Mouse (Mus musculus) monocyte, adult 5-6 weeks (primary cell): ENCODE results near the gene Mcam. TPM values are rescaled to one million over a fixed set of nuclear protein-coding genes. Genes with fewer than 3 reads are reported as not detected.
"Not testable (repeated sequence)": the region's sequence is repeated elsewhere in the genome, so short reads cannot be mapped to it uniquely, and the experiment has no call there.

ENCODE experiments used
- ATAC-seq: fragments of 153-309, 156-312 bp; replicated peaks from 2 replicates; pipeline ENCODE4 v1.8.0; 2017; ENCODE audit warnings: mild to moderate bottlenecking; ENCODE audit not compliant: low TSS enrichment, insufficient number of reproducible peaks, severe bottlenecking, poor library complexity, low FRiP score
- total RNA-seq: library from RNA; stranded (forward); fragments of 200-1000, 200-491, 200-594 nt; gene quantifications from 3 replicates; pipeline ENCODE4 v1.2.3, GENCODE M21; 2017

The Mcam gene
- total RNA-seq, 1 experiment from 2014 or later = 15.1 TPM

DNA sequence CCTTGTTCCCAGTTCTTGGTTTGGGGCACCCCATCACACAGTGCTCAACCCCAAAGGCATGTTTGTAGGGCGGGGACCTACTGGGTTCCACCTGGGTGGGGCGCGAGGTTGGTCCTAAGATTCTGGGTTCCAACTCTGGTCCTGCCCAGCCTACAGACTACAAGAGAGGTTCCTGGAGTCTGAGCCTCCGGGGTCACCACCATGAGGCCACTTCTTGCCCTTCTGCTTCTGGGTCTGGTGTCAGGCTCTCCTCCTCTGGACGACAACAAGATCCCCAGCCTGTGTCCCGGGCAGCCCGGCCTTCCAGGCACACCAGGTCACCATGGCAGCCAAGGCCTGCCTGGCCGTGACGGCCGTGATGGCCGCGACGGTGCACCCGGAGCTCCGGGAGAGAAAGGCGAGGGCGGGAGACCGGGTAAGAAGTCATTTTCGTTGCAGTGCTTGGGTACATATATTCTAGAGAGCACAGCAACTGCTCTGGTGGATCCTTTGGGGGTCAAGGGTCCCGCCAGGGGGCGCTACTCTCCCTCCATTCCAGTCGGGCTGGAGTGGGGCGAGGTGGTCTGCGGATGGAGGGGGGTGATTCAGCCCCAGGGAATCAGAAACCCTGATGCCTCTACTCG, 26.6 kb upstream of the Mcam start:
- ATAC-seq = no peak

DNA sequence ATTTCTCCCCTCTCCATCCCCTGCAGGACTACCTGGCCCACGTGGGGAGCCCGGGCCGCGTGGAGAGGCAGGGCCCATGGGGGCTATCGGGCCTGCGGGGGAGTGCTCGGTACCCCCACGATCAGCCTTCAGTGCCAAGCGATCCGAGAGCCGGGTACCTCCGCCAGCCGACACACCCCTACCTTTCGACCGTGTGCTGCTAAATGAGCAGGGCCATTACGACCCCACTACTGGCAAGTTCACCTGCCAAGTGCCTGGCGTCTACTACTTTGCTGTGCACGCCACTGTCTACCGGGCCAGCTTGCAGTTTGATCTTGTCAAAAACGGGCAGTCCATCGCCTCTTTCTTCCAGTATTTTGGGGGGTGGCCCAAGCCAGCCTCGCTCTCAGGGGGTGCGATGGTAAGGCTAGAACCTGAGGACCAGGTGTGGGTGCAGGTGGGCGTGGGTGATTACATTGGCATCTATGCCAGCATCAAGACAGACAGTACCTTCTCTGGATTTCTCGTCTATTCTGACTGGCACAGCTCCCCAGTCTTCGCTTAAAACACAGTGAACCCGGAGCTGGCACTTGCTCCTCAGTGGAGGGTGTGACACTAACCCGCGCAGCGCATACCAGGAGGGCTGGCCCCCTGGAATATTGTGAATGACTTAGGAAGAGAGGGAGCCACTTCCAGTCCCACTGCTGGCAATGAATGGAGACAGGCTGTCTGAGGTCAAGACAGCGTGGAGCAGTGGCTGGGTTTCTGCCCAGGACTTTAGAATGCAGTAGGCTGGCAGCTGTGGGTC, 25.8 kb upstream of the Mcam start:
- no peak for ATAC-seq

DNA sequence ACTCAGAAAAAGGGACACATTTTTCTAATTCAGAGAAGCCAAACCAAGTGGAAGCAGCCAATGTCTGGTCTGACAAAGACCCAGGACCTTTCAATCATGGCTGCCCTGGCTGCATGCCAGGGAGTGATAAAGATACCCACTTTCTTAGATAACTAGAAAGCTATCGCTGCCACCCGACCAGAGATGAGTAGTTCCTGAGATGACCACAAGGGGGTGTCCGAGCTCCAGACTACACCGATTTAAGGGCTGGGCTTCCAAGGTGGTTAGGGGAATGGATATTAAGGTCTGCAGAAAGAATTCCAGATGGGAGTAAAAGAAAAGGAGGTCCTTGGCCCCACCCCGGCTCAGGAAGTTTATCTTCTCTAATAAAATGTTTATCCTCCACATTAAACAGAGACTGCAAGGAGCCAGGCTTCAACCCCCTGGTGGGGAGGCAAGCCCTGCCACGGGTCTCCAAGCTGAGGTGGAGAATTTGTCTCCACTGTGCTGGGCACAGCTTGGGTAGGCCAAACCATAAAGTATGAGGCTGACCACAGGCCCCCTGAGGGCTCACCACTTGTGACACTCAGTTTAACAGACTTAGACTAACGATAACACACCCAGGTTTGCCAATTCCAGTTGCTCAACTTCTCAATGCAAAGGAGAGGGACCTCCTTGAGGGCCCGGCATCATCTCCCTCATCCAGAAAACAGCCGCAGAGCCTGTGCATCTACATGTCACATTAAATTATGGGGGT, 24.7 kb upstream of the Mcam start:
- ATAC-seq = peak; percentile 23; the same call in 1 of the 2 replicates

DNA sequence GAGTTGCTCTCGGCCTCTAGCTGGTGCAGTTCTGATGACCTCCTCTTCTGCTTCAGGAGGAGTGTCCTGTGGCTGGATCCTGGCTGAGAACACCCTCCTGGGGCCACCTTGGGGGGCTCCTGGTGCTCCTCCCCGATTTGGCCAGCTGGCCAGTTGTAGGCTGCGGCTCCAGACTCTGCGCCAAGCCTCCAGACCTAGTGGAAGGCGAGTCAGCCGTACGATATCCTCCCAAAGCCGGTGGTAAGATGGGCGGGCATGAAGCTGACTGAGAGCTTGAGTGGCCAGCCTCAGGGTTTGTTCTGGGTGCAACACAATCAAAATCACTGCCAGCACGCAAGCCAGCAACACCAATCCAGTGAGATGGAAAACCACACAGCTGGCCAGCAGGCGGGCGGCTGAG, 22.4 kb upstream of the Mcam start:
- not testable (repeated sequence) for ATAC-seq

DNA sequence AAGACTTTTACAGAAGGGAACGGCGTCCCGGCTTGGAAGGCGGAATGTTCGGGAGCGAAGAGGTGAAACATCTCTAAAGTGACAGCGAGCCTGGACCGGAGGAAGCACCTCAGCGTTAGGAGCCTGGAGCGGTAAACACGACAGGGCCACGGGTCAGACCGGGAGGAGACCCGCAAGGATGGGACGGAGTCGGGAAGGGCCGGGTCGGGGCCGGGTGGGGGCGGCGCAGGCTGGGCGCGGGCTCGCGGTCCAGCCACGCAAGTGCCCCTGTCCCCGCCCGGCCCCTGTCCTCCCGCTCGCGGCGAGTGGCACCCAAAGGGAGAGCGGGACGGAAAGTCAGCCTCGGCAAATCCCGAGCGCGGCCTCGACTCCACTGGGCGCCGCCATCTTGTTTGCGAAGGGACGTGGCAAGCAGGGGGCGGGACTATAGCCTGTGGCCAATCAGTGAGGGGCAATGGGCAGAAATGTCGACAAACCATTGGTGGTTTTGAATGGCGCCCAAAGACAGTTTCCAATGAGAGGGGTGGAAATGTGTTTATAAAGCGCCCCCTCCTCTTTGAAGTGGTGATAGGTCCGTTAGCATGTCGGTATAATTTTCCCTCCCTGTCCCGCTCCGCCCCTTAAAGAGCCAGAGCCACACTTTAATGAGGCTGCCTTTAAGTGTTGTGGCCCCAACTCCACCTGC, 21.0 kb upstream of the Mcam start, which contains the start of the genes Gm49380 and Rnf26:
Gene Gm49380, minus strand, starts transcription at position 396 of the 685 bp plus-strand sequence.
Gene Rnf26, minus strand, starts transcription at position 413 of the 685 bp plus-strand sequence.
- peak; percentile 94 for ATAC-seq

DNA sequence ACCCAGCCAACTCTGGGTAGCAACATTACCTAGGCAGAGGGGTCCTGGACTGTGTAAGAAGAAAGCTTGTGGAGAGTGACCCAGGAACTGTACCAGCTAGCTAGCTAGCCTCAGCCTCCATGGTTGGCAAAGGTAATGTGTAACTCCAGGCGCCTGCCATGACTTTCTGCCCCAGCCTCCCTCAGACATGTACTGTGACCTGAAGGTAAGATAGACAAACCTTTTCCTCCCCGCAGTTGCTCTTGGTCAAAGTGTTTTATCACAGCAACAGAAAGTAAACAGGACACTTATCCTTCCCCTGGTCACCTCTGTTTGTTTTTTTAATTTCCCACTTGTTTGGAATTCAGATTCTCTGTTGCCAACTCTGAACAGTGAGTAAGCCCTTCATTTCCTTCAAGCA, 19.8 kb upstream of the Mcam start:
- ATAC-seq = no peak

DNA sequence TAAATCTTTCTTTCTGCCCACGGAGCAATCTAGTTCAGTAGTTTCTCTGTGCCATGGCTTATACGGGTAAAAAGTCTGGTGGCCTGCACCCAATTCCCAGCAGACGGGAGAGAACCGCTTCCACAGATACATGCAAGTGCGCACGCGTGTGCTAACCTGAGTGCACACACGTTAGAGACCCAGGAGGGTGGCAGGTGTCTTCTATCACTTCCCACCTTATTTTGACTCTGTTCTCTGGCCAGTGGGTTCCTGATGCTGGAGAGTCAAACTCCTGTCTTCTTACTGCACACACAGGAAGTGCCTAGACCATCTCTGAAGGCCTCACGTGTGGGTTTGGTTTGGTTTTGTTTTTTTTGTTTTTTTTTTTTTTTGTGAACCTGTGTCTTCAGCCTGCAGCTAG, 18.7 kb upstream of the Mcam start:
- ATAC-seq = no peak

DNA sequence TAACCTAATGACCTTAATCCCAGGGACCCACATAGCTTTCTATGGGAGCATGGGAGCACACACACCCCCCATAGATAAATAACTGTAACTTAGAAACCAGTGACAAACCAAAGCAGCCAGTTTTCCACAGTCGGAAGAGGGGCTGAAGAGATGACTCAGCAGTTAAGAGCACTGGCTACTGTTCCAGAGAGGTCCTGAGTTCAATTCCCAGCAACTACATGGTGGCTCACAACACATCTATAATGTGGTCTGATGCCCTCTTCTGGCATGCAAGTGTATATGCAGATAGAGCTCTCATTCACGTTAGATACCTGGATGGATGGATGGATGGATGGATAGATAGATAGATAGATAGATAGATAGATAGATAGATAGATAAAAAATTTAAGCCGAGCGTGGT, 18.1 kb upstream of the Mcam start:
- no peak for ATAC-seq

DNA sequence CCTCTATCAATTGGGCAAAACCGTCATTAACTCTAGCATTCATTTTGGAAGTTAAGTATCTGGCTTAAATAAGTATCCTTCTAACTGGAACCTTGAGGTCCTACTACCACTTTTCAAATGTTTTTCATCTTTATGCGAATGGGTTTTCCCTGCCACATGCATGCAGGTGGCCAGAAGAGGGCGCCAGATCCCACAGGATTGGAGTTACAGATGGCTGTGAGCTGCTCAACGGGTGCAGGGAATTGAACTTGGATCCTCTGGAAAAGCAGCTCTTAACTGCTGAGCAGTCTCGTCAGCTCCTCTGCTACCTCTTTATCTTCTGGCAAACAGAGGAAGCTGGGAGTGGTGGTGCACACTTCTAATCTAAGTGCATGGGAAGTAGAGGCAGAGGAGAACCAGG, 15.3 kb upstream of the Mcam start:
- ATAC-seq = peak; percentile 55; the same call in 1 of the 2 replicates

DNA sequence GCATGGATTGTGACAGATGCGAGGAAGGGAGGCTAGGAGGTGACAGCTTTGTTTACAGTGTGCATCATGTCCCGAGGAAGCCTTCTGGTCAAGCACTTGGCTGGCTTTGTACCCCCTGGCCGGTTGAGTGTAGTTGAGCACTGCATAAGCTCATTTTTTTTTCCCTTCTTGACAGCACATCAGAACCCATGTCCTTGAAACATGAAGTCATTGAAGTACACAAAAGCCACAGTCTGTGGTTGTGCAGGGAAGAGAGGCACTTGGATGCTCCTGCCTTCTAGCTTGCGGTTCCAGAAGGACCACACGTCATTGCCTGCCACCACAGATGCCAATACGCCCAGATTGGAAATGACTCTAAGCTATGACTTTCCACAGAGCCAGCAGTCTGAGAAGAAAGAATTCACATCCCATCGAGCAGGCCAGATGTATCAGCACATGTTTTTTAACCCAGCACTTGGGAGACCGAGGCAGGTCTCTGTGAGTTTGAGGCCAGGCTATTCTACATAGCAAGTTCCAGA, 14.3 kb upstream of the Mcam start:
- no peak for ATAC-seq

DNA sequence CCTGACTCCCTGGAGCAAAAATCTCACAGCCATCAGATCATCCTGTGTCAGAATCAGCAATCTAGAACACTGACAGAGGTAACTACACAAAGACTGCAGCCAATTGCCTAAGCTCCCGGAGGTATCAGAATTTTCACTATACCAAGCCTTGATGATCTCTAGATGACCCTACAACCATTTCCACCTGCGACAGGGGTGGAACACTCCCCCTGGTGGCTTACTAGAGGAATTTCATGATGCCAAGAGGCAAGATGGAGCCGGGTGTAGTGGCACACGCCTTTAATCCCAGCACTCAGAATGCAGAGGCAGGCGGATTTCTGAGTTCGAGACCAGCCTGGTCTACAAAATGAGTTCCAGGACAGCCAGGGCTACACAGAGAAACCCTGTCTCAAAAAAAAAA, 10.0 kb upstream of the Mcam start:
- no peak for ATAC-seq

DNA sequence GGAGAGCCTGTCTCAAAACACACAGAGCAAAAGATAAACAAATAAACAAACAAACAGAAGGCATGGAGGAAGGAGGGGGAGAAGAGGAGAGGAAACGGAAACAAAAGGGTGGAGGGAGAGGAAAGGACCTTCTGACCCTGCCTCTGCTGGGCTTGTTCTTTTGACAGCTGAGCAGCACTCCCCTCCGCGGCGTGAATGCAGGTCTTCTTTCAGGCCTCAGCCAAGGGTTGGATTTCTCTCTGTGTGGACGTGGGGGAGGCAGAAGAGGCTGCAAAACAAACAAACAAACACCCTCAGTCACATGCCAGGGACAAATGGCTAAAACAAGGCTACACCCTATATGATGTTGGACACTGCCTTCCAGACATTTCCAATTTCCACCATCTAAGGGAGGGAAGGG, 9.2 kb upstream of the Mcam start:
- ATAC-seq = no peak

DNA sequence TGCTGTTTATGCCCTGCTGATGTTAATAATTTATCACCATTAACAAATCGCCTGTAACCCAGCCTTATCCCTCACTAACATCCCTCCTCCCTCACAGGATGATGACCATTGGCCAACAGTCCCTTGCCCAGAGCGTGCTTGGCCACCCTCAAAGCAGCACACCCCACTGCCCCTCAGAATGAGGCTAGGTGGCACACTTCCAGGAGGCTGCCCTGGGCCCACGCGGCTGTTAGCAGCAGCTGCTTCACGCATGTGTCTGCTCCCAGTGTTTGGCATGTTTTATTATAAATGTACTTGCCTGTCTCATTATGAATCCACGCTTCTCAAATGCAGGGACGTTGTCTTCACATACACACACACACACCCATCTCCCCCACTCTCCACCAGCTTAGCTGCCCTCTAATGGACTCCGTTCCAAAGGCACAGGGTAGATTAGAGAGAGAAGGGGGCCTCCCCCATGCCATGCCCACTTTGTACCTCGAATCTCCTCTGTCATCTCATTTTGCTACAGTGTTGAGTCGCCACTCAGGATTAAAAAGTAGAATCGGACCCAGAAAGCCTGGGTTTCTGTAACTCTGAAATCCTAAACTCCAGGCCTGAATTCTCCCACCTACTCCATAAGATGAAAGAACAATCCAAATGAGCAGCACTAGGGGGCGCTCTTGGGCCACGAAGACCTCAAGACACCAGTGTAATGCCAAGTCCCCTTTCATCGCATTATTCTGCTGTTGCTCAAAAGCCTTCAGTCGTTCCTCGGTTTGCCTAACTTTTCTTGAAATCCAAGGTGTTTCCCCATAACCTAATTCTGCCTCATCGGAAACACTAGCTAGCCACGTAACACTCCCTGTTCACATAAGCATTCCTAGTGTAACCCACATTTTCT, 8.5 kb upstream of the Mcam start:
- peak; percentile 72; the same call in 1 of the 2 replicates for ATAC-seq

DNA sequence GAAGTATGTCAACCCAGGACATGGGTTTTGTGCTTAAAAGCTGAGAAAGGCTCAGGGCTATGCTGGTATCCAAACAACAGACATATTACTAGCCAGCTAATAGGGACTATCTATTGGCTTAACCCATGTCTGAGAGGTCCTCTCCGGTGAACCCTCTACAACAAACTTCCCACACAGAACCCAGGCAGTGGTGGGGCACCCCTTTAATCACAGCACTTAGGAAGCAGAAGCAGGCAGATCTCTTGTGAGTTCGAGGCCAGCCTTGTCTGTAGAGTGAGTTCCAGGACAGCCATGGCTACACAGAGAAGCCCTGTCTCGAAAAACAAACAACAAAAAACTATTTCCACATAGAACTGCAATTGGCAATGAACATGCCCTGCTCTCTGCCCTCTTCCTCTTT, 7.5 kb upstream of the Mcam start:
- no peak for ATAC-seq

DNA sequence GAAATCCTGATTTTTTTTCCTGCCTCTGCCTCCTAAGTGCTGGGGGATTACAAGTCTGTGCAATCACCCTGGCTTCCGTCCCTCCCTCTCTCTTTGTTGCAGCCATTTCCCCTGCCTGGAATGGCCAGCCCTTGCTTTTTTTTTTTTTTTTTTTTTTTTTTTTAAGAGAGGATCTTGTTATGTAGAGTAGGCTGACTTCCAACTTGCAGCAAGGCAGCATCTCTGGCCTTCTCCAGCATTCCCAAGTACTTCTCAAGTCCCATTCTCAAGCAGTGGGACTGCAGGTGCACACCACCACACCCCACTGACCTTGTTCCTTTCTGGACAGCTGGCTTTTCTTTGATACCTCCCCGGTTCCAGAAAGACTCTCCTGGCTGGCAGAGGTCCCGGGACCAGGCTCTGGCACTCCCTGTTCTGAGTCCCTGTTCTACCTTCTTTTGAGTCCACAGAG, 6.9 kb upstream of the Mcam start:
- no peak for ATAC-seq

DNA sequence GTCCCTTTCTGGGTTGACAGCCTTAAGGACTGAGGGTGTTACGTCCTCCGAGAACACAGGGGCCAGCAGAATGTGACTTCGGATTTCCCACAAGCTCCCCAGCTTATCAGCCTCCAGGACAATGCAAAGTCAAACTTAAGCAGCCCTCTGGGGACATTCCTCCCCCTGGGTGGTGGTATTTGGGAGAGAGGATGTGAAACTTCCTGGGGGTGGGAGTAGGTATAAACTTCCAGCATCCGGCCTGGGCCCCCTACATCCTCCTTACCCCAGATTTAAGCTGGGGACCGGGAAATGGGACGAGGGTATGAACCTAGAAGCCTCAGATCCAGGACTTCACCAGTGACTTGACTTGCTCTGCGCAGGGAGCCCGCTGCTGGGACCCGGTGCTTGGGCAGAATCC, 4.6 kb upstream of the Mcam start:
- no peak for ATAC-seq

DNA sequence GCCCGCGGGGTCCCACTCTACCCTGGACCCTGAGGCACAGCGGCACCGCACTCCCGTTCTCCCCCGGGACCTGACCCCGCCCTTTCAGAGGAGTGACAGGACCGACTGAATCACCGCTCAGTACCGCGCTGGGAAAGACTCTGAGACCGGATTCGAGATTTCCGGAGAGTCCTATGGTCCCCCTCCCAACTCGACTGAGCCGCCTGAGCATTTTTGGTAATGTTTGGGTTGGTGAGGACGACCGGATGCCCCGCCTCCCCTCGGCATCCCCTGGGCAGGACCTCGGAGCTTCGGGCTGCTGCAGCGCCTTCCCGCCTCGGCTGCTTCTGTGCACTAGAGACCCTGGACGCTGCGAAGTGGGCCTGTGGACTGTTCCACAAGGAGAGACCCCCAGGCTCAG, 4.2 kb upstream of the Mcam start:
- ATAC-seq = peak; percentile 28; the same call in 1 of the 2 replicates
